Mouse (Mus musculus) CH12.LX (cell line): ENCODE measurements around the gene Rab6a. TPM values are rescaled to one million over a fixed set of nuclear protein-coding genes. Genes with fewer than 3 reads are reported as not detected.

ENCODE experiments used
- DNase-seq: peaks from one replicate; pipeline ENCODE4 v3.0.0-alpha.2; 2013; ENCODE audit errors: extremely low read depth
- H3K27ac ChIP-seq: 2 replicates; pipeline ENCODE4 v1.5.1; 2012; ENCODE audit warnings: low read depth, mild to moderate bottlenecking, control low read depth, moderate library complexity; ENCODE audit not compliant: insufficient read depth
- H3K27me3 ChIP-seq: replicated peaks from 2 replicates; pipeline ENCODE3; 2012; ENCODE audit warnings: inconsistent platforms
- H3K36me3 ChIP-seq, 2 experiments: replicated peaks in 1 of 2; 2 replicates each; pipeline versions ENCODE3 to v1.6.1; 2012; ENCODE audit warnings: inconsistent platforms in 1 of 2, low read length in 1 of 2, mild to moderate bottlenecking in 1 of 2, mixed read lengths in 1 of 2, moderate library complexity in 1 of 2; ENCODE audit not compliant: control insufficient read depth in 1 of 2, insufficient read depth in 1 of 2
- H3K4me1 ChIP-seq, 2 experiments: 2 replicates each; pipeline ENCODE4 v1.6.1; 2012; ENCODE audit warnings: inconsistent platforms in 1 of 2, moderate library complexity in 1 of 2; ENCODE audit not compliant: insufficient read depth in 2 of 2, control insufficient read depth in 1 of 2
- H3K4me2 ChIP-seq: 2 replicates; pipeline ENCODE4 v1.6.1; 2012; ENCODE audit warnings: low read depth, mild to moderate bottlenecking, control low read depth; ENCODE audit not compliant: poor library complexity, insufficient read depth, severe bottlenecking
- H3K4me3 ChIP-seq, 3 experiments: fragments of 150-350 bp in 1 of 3; sonication (generic) in 1 of 3; replicated peaks in 1 of 3; 2 replicates each; pipeline versions ENCODE3 to v1.5.1; 2011 to 2012; ENCODE audit warnings: low read depth in 2 of 3, low read length in 2 of 3, mild to moderate bottlenecking in 2 of 3, moderate library complexity in 2 of 3, control low read depth in 1 of 3, improper control_type of control experiment in 1 of 3, inconsistent platforms in 1 of 3, mixed read lengths in 1 of 3; ENCODE audit not compliant: poor library complexity in 1 of 3
- H3K79me2 ChIP-seq: replicated peaks from 2 replicates; pipeline ENCODE4 v1.6.1; 2012; ENCODE audit warnings: mild to moderate bottlenecking, moderate library complexity; ENCODE audit not compliant: control insufficient read depth, poor library complexity, insufficient read depth, severe bottlenecking; ENCODE audit errors: extremely low read depth
- H3K9ac ChIP-seq: 2 replicates; pipeline ENCODE4 v1.6.1; 2012; ENCODE audit warnings: low read depth, mild to moderate bottlenecking, control low read depth, moderate library complexity; ENCODE audit not compliant: insufficient read depth
- H3K9me3 ChIP-seq: replicated peaks from 2 replicates; pipeline ENCODE3; 2012; ENCODE audit warnings: low read length, inconsistent platforms, mixed read lengths
- BHLHE40 ChIP-seq: IDR thresholded peaks from 2 replicates; pipeline ENCODE4 v1.6.1; 2011; ENCODE audit warnings: mild to moderate bottlenecking, low read depth, low read length, improper control_type of control experiment
- CHD1 ChIP-seq: IDR thresholded peaks from 2 replicates; pipeline ENCODE4 v1.6.1; 2012; ENCODE audit warnings: low read depth, low read length, improper control_type of control experiment, inconsistent platforms
- CHD2 ChIP-seq: IDR thresholded peaks from 2 replicates; pipeline ENCODE4 v1.6.1; 2011; ENCODE audit warnings: low read length, improper control_type of control experiment
- CTCF ChIP-seq, 2 experiments: IDR thresholded peaks in 1 of 2; conservative IDR thresholded peaks in 1 of 2; 2 replicates each; pipeline ENCODE4 v1.5.1; 2011 to 2012; ENCODE audit warnings: low read depth in 2 of 2, low read length in 2 of 2, improper control_type of control experiment in 1 of 2, inconsistent platforms in 1 of 2, mild to moderate bottlenecking in 1 of 2, moderate library complexity in 1 of 2
- ELF1 ChIP-seq: IDR thresholded peaks from 2 replicates; pipeline ENCODE4 v1.6.1; 2014; ENCODE audit warnings: low read depth, mild to moderate bottlenecking, inconsistent platforms, low read length, improper control_type of control experiment
- EP300 ChIP-seq: IDR thresholded peaks from 2 replicates; pipeline ENCODE4 v1.6.1; 2011; ENCODE audit warnings: low read length, improper control_type of control experiment
- ETS1 ChIP-seq: conservative IDR thresholded peaks from 2 replicates; pipeline ENCODE4 v1.6.1; 2012; ENCODE audit warnings: low read depth, mild to moderate bottlenecking, inconsistent platforms, low read length, improper control_type of control experiment, moderate library complexity
- GABPA ChIP-seq: IDR thresholded peaks from 2 replicates; pipeline ENCODE4 v1.6.1; 2012; ENCODE audit warnings: low read depth, low read length, improper control_type of control experiment, inconsistent platforms; ENCODE audit not compliant: insufficient replicate concordance
- HCFC1 ChIP-seq: IDR thresholded peaks from 2 replicates; pipeline ENCODE4 v1.6.1; 2012; ENCODE audit warnings: low read depth, mild to moderate bottlenecking, inconsistent platforms, low read length, improper control_type of control experiment
- IRF4 ChIP-seq: IDR thresholded peaks from 2 replicates; pipeline ENCODE4 v1.6.1; 2014; ENCODE audit warnings: low read depth, mild to moderate bottlenecking, inconsistent platforms, low read length, improper control_type of control experiment
- JUND ChIP-seq: conservative IDR thresholded peaks from 2 replicates; pipeline ENCODE4 v1.6.1; 2011; ENCODE audit warnings: low read depth, low read length, improper control_type of control experiment
- MAFK ChIP-seq: IDR thresholded peaks from 2 replicates; pipeline ENCODE4 v1.6.1; 2011; ENCODE audit warnings: low read length, improper control_type of control experiment; ENCODE audit not compliant: insufficient replicate concordance
- MAX ChIP-seq: IDR thresholded peaks from 2 replicates; pipeline ENCODE4 v1.6.1; 2011; ENCODE audit warnings: low read length, improper control_type of control experiment
- MAZ ChIP-seq: IDR thresholded peaks from 2 replicates; pipeline ENCODE4 v1.6.1; 2012; ENCODE audit warnings: low read depth, mild to moderate bottlenecking, inconsistent platforms, low read length, improper control_type of control experiment, moderate library complexity
- MXI1 ChIP-seq: IDR thresholded peaks from 2 replicates; pipeline ENCODE4 v1.6.1; 2011; ENCODE audit warnings: mild to moderate bottlenecking, low read depth, low read length, improper control_type of control experiment
- NELFE ChIP-seq: IDR thresholded peaks from 2 replicates; pipeline ENCODE4 v1.6.1; 2011; ENCODE audit warnings: low read depth, low read length, improper control_type of control experiment
- PAX5 ChIP-seq: IDR thresholded peaks from 2 replicates; pipeline ENCODE4 v1.6.1; 2012; ENCODE audit warnings: low read length, inconsistent platforms, mixed read lengths
- POLR2A ChIP-seq: IDR thresholded peaks from 2 replicates; pipeline ENCODE4 v1.6.1; 2011; ENCODE audit warnings: low read depth, mild to moderate bottlenecking, improper control_type of control experiment, low read length
- RAD21 ChIP-seq: IDR thresholded peaks from 2 replicates; pipeline ENCODE4 v1.6.1; 2011; ENCODE audit warnings: low read depth, mild to moderate bottlenecking, low read length, improper control_type of control experiment, moderate library complexity
- SIN3A ChIP-seq: IDR thresholded peaks from 2 replicates; pipeline ENCODE4 v1.6.1; 2012; ENCODE audit warnings: low read length, improper control_type of control experiment, inconsistent platforms
- SMC3 ChIP-seq: IDR thresholded peaks from 2 replicates; pipeline ENCODE4 v1.6.1; 2011; ENCODE audit warnings: low read depth, low read length, improper control_type of control experiment
- TBP ChIP-seq: conservative IDR thresholded peaks from 2 replicates; pipeline ENCODE4 v1.6.1; 2011; ENCODE audit warnings: low read depth, low read length, improper control_type of control experiment
- TCF12 ChIP-seq: IDR thresholded peaks from 2 replicates; pipeline ENCODE4 v1.6.1; 2014; ENCODE audit warnings: low read depth, mild to moderate bottlenecking, inconsistent platforms, low read length, improper control_type of control experiment
- USF1 ChIP-seq: IDR thresholded peaks from 2 replicates; pipeline ENCODE4 v1.6.1; 2014; ENCODE audit warnings: low read depth, mild to moderate bottlenecking, inconsistent platforms, low read length, improper control_type of control experiment
- ZC3H11A ChIP-seq: IDR thresholded peaks from 2 replicates; pipeline ENCODE4 v1.6.1; 2012; ENCODE audit warnings: low read depth, mild to moderate bottlenecking, inconsistent platforms, low read length, improper control_type of control experiment
- ZMIZ1 ChIP-seq: IDR thresholded peaks from 2 replicates; pipeline ENCODE4 v1.6.1; 2012; ENCODE audit warnings: low read depth, mild to moderate bottlenecking, inconsistent platforms, low read length, improper control_type of control experiment
- ZNF384 ChIP-seq: IDR thresholded peaks from 2 replicates; pipeline ENCODE4 v1.6.1; 2012; ENCODE audit warnings: low read depth, low read length, improper control_type of control experiment, inconsistent platforms
- dilution Hi-C: fragments of 300-500 bp; cut with MboI; formaldehyde crosslinking; loops from 2 replicates; pipeline ENCODE4 v1.14.3; 2020; ENCODE audit warnings: low sequenced_read_pairs; ENCODE audit not compliant: extremely low pct_unique_long_range_greater_than_20kb, extremely low pct_ligation_motif_present
- in situ Hi-C: fragments of 300-500 bp; cut with MboI; formaldehyde crosslinking; loops from 3 replicates; pipeline ENCODE4 v1.14.3; 2019; ENCODE audit warnings: low sequenced_read_pairs, low pct_ligation_motif_present, low pct_unique_long_range_greater_than_20kb, mixed read lengths
- polyA plus RNA-seq: library from polyadenylated mRNA; unstranded; fragments of >175 nt; gene quantifications from 2 replicates; pipeline ENCODE4 v1.2.1, GENCODE M21; 2012; ENCODE audit warnings: low read depth; ENCODE audit not compliant: insufficient read length
- total RNA-seq, 2 experiments: library from RNA; depleted of rRNA; stranded (reverse); fragments of 300-350 nt in 1 of 2; fragments of >200 nt in 1 of 2; gene quantifications; 2 replicates each; pipeline ENCODE4 v1.2.3; 2012 to 2014

Gene Rab6a
- total and polyA plus RNA-seq, 3 experiments: 11.1 to 30.7 (median 30.7) TPM

- no peaks in the 10 kb centered on the region for H3K27me3 ChIP-seq
- H3K4me1 ChIP-seq: no peaks in the 10 kb centered on the region; a peak in 1 of 4 replicates
- no peaks in the 10 kb centered on the region for H3K36me3 ChIP-seq
- peak; percentile 79 for DNase-seq
- H3K4me2 ChIP-seq: no peak overlapping the region
- dilution Hi-C loops: no loop called here
- TF ChIP-seq CTCF (conservative IDR thresholded peaks at IDR 0.05 in 1 of 2, IDR thresholded peaks at IDR 0.05 in 1 of 2; ENCODE audit: low read depth in 2 of 2, low read length in 2 of 2) (peak; percentile 56 to 94), ZC3H11A (peak; percentile 69), RAD21 (peak; percentile 88), IRF4 (0 out of 2 replicates have a peak, but pooled peaks have one; percentile 10), CHD1 (no peak), SIN3A (no peak), TCF12 (no peak), MAZ (no peak), SMC3 (peak; percentile 96), HCFC1 (no peak), MAFK (no peak)
- TF ChIP-seq, all 38 proteins: peak for 5
- H3K79me2 ChIP-seq: no peaks in the 10 kb centered on the region
- H3K9me3 ChIP-seq: no peaks in the 10 kb centered on the region
- in situ Hi-C loops: loop anchor here (5.0 to 10.0 kb wide), 2 partner anchors 89 to 202 kb away; no protein-coding TSS in a partner anchor
- no peak overlapping the region for H3K4me3 ChIP-seq
- H3K9ac ChIP-seq: no peak overlapping the region
- H3K27ac ChIP-seq: no peak overlapping the region
Measured at GRCm38 (mm10) chr7:100685061-100686030, 78.1 kb downstream of the Rab6a start.

GRCm38 (mm10) chr7:100688471-100688870 lies 81.3 kb downstream of the Rab6a start:
- no peak overlapping the region for H3K4me3 ChIP-seq
- no peak for TF ChIP-seq POLR2A
- no peak for TF ChIP-seq MXI1
- no peak for TF ChIP-seq MAX
- no peak for TF ChIP-seq ETS1
- no peak for TF ChIP-seq ZC3H11A
- TF ChIP-seq ELF1: no peak
- TF ChIP-seq JUND: no peak
- no peak for TF ChIP-seq MAFK
- no peak for TF ChIP-seq CHD2
- TF ChIP-seq USF1: no peak
- TF ChIP-seq BHLHE40: no peak
- no peak for TF ChIP-seq CHD1
- TF ChIP-seq ZMIZ1: no peak
- TF ChIP-seq ZNF384: no peak
- TF ChIP-seq NELFE: no peak
- TF ChIP-seq GABPA: no peak
- no peak for TF ChIP-seq IRF4
- no peak for TF ChIP-seq EP300
- no peak for TF ChIP-seq TBP
- TF ChIP-seq PAX5: no peak
- no peaks in the 10 kb centered on the region for H3K79me2 ChIP-seq
- no peaks in the 10 kb centered on the region for H3K27me3 ChIP-seq
- no peaks in the 10 kb centered on the region for H3K36me3 ChIP-seq
- H3K4me2 ChIP-seq: no peak overlapping the region
- no peaks in the 10 kb centered on the region for H3K9me3 ChIP-seq
- DNase-seq: no peak
- in situ Hi-C loops (loop anchor here (5.0 to 10.0 kb wide), 2 partner anchors 86 to 199 kb away; no protein-coding TSS in a partner anchor), dilution Hi-C loops (no loop called here)
- peaks cover 4 to 5% of the 10 kb centered on the region in 2 experiments; a peak in 3 of 4 replicates for H3K4me1 ChIP-seq
- no peak overlapping the region for H3K27ac ChIP-seq
- H3K9ac ChIP-seq: no peak overlapping the region
